In the genomic region with DNA sequence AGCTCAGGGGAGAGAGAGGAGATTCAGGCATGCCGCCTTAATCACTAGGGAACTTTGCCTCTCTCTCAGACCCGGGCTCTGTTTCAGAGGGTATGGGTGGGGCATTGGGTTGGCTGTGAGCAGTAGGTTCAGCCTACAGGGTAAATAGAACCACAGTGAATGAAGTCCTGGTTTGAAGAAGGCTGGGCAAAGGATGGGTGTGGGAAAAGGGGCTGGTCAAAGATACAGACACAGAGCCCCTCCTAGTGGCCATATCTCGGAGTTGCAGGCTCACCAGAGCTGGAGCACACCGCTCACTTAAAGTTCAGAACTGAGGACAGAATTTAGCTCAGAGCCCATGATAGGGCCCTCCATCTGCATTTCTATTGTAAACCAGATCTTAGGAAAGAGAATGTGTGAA, we compare ENCODE assay signal across 8 mouse cellular contexts. TPM values are rescaled to one million over a fixed set of nuclear protein-coding genes. Genes with fewer than 3 reads are reported as not detected.
A peak's percentile ranks its signal among the peaks of the same experiment; 100 is the strongest.
DNase-seq lines count a peak whose midpoint lies in the region; ATAC-seq lines count a peak whose summit lies in the region.

No protein-coding gene starts in this region.

- DNase-seq in midbrain, embryonic 10.5 days (ENCODE audit: low spot score): peak; percentile 73
- DNase-seq in cerebellum, adult 18-20 months: peak; percentile 85 to 86
- peak; percentile 73 to 82 for DNase-seq in layer of hippocampus, postnatal 14 days (ENCODE audit: low spot score in 2 of 2)
- peak; percentile 49 to 75 for DNase-seq in spleen, postnatal 10 days (ENCODE audit: low spot score in 2 of 2)

- H3K4me2 ChIP-seq in midbrain, embryonic 16.5 days (ENCODE audit: low read length): no peak overlapping the region
- no peak overlapping the region for H3K4me2 ChIP-seq in forebrain, embryonic 15.5 days (replicated peaks)
- H3K4me2 ChIP-seq in hindbrain, embryonic 12.5 days (replicated peaks): no peak overlapping the region

- peaks cover 12% of the 10 kb centered on the region for H3K27me3 ChIP-seq in midbrain, embryonic 10.5 days (ENCODE audit: low read depth, poor library complexity, severe bottlenecking)
- H3K27me3 ChIP-seq in midbrain, embryonic 16.5 days (ENCODE audit: control insufficient read depth, insufficient read depth, low read depth, low read length): no peaks in the 10 kb centered on the region
- no peaks in the 10 kb centered on the region for H3K27me3 ChIP-seq in forebrain, embryonic 15.5 days
- peaks cover 7% of the 10 kb centered on the region; the same call in 1 of the 2 replicates for H3K27me3 ChIP-seq in hindbrain, embryonic 12.5 days

- H3K9me3 ChIP-seq in midbrain, embryonic 10.5 days (replicated peaks): no peaks in the 10 kb centered on the region
- no peaks in the 10 kb centered on the region for H3K9me3 ChIP-seq in midbrain, embryonic 16.5 days (replicated peaks; ENCODE audit: control insufficient read depth, low read length, poor library complexity, severe bottlenecking)
- no peaks in the 10 kb centered on the region for H3K9me3 ChIP-seq in forebrain, embryonic 15.5 days
- no peaks in the 10 kb centered on the region for H3K9me3 ChIP-seq in hindbrain, embryonic 12.5 days (replicated peaks)

- 15% methylated on average over 4 of the region's 4 CpGs for WGBS in midbrain, embryonic 10.5 days
- WGBS in midbrain, embryonic 16.5 days: 23% methylated on average over 4 of the region's 4 CpGs
- WGBS in forebrain, embryonic 15.5 days: 13% methylated on average over 4 of the region's 4 CpGs
- WGBS in hindbrain, embryonic 12.5 days: 19% methylated on average over 4 of the region's 4 CpGs

- H3K4me3 ChIP-seq in midbrain, embryonic 10.5 days: no peak overlapping the region
- H3K4me3 ChIP-seq in midbrain, embryonic 16.5 days (ENCODE audit: low read depth, low read length): no peak overlapping the region
- no peak overlapping the region for H3K4me3 ChIP-seq in forebrain, embryonic 15.5 days
- no peak overlapping the region for H3K4me3 ChIP-seq in hindbrain, embryonic 12.5 days

- H3K27ac ChIP-seq in midbrain, embryonic 10.5 days (replicated peaks): no peak overlapping the region
- no peak overlapping the region for H3K27ac ChIP-seq in midbrain, embryonic 16.5 days (ENCODE audit: low read length)
- H3K27ac ChIP-seq in forebrain, embryonic 15.5 days (replicated peaks): no peak overlapping the region
- no peak overlapping the region for H3K27ac ChIP-seq in hindbrain, embryonic 12.5 days

- ATAC-seq in midbrain, embryonic 16.5 days: no peak
- peak; percentile 38; the same call in 1 of the 2 replicates for ATAC-seq in forebrain, embryonic 15.5 days (replicated peaks)
- peak; percentile 29; the same call in 1 of the 2 replicates for ATAC-seq in hindbrain, embryonic 12.5 days (ENCODE audit: low FRiP score)
- peak; percentile 84 for ATAC-seq in megakaryocyte, adult 5-6 weeks (ENCODE audit: poor library complexity, severe bottlenecking)

- H3K4me1 ChIP-seq in midbrain, embryonic 10.5 days: peaks cover 60% of the 10 kb centered on the region
- 0 out of 2 replicates have a peak, but pooled peaks cover 2% of the 10 kb centered on the region for H3K4me1 ChIP-seq in midbrain, embryonic 16.5 days (ENCODE audit: control insufficient read depth, insufficient read depth, low read length)
- peaks cover 9% of the 10 kb centered on the region for H3K4me1 ChIP-seq in forebrain, embryonic 15.5 days
- H3K4me1 ChIP-seq in hindbrain, embryonic 12.5 days: peaks cover 27% of the 10 kb centered on the region

- peaks cover 25% of the 10 kb centered on the region for H3K36me3 ChIP-seq in midbrain, embryonic 10.5 days
- H3K36me3 ChIP-seq in midbrain, embryonic 16.5 days (ENCODE audit: control insufficient read depth, insufficient read depth, low read length): 0 out of 2 replicates have a peak, but pooled peaks cover 3% of the 10 kb centered on the region
- peaks cover 6% of the 10 kb centered on the region; the same call in 1 of the 2 replicates for H3K36me3 ChIP-seq in forebrain, embryonic 15.5 days
- H3K36me3 ChIP-seq in hindbrain, embryonic 12.5 days: peaks cover 12% of the 10 kb centered on the region

- no peak overlapping the region for H3K9ac ChIP-seq in midbrain, embryonic 16.5 days (ENCODE audit: low read depth, low read length)
- no peak overlapping the region for H3K9ac ChIP-seq in forebrain, embryonic 15.5 days (replicated peaks)
- H3K9ac ChIP-seq in hindbrain, embryonic 12.5 days: no peak overlapping the region

RNA-seq across cellular contexts. Expression of a gene that starts 13.7 kb away (rescaled TPM):
- 0.19 and 0.34 TPM in 2 replicates for polyA plus RNA-seq in midbrain, embryonic 10.5 days (2016; fragmentation: Nextera tagmentation; extraction: Ambion mirVana)
- 2.9 and 3.9 TPM in 2 replicates for polyA plus RNA-seq in midbrain, embryonic 16.5 days (2015; fragmentation: Nextera tagmentation; extraction: Ambion mirVana)
- 1.7 and 2.2 TPM in 2 replicates for polyA plus RNA-seq in forebrain, embryonic 15.5 days (2015; fragmentation: Nextera tagmentation; extraction: Ambion mirVana)
- 0.72 and 0.81 TPM in 2 replicates for polyA plus RNA-seq in hindbrain, embryonic 12.5 days (2016; fragmentation: Nextera tagmentation; extraction: Ambion mirVana)
- total RNA-seq in layer of hippocampus, postnatal 14 days (2021): 1 to 10 TPM; 2.1 to 2.3 TPM
- not detected in 2 replicates for total RNA-seq in megakaryocyte, adult 5-6 weeks (2015)
- total RNA-seq in megakaryocyte, adult 5-6 weeks (2017): not detected in 2 replicates

RNA-seq across cellular contexts. Expression of a gene that starts 15.5 kb away (rescaled TPM):
- 8.3 and 15.3 TPM in 2 replicates for polyA plus RNA-seq in midbrain, embryonic 10.5 days (2016; fragmentation: Nextera tagmentation; extraction: Ambion mirVana)
- 95.9 and 101 TPM in 2 replicates for polyA plus RNA-seq in midbrain, embryonic 16.5 days (2015; fragmentation: Nextera tagmentation; extraction: Ambion mirVana)
- 65.0 and 67.6 TPM in 2 replicates for polyA plus RNA-seq in forebrain, embryonic 15.5 days (2015; fragmentation: Nextera tagmentation; extraction: Ambion mirVana)
- polyA plus RNA-seq in hindbrain, embryonic 12.5 days (2016; fragmentation: Nextera tagmentation; extraction: Ambion mirVana): 38.2 and 41.6 TPM in 2 replicates
- total RNA-seq in layer of hippocampus, postnatal 14 days (2021): 100 to 1,000 TPM; 113 to 117 TPM
- total RNA-seq in megakaryocyte, adult 5-6 weeks (2015): 36.9 and 40.7 TPM in 2 replicates
- 9.4 and 10.0 TPM in 2 replicates for total RNA-seq in megakaryocyte, adult 5-6 weeks (2017)

RNA-seq across cellular contexts. Expression of a gene that starts 17.6 kb away (rescaled TPM):
- polyA plus RNA-seq in midbrain, embryonic 10.5 days (2016; fragmentation: Nextera tagmentation; extraction: Ambion mirVana): 55.1 and 58.4 TPM in 2 replicates
- 15.5 and 17.2 TPM in 2 replicates for polyA plus RNA-seq in midbrain, embryonic 16.5 days (2015; fragmentation: Nextera tagmentation; extraction: Ambion mirVana)
- 25.7 and 27.7 TPM in 2 replicates for polyA plus RNA-seq in forebrain, embryonic 15.5 days (2015; fragmentation: Nextera tagmentation; extraction: Ambion mirVana)
- 71.0 and 72.1 TPM in 2 replicates for polyA plus RNA-seq in hindbrain, embryonic 12.5 days (2016; fragmentation: Nextera tagmentation; extraction: Ambion mirVana)
- total RNA-seq in layer of hippocampus, postnatal 14 days (2021): 10 to 100 TPM; 24.0 to 24.6 TPM
- total RNA-seq in megakaryocyte, adult 5-6 weeks (2015): 0.32 and 0.36 TPM in 2 replicates
- 0.37 and 0.51 TPM in 2 replicates for total RNA-seq in megakaryocyte, adult 5-6 weeks (2017)

RNA-seq across cellular contexts. Expression of a gene that starts 25.5 kb away (rescaled TPM):
- 71.6 and 72.9 TPM in 2 replicates for polyA plus RNA-seq in midbrain, embryonic 10.5 days (2016; fragmentation: Nextera tagmentation; extraction: Ambion mirVana)
- polyA plus RNA-seq in midbrain, embryonic 16.5 days (2015; fragmentation: Nextera tagmentation; extraction: Ambion mirVana): 88.6 and 92.9 TPM in 2 replicates
- 83.9 and 87.1 TPM in 2 replicates for polyA plus RNA-seq in forebrain, embryonic 15.5 days (2015; fragmentation: Nextera tagmentation; extraction: Ambion mirVana)
- polyA plus RNA-seq in hindbrain, embryonic 12.5 days (2016; fragmentation: Nextera tagmentation; extraction: Ambion mirVana): 79.4 and 81.6 TPM in 2 replicates
- total RNA-seq in layer of hippocampus, postnatal 14 days (2021): 10 to 100 TPM; 46.2 to 47.5 TPM
- 35.9 and 47.9 TPM in 2 replicates for total RNA-seq in megakaryocyte, adult 5-6 weeks (2015)
- total RNA-seq in megakaryocyte, adult 5-6 weeks (2017): 25.3 and 29.3 TPM in 2 replicates

RNA-seq across cellular contexts. Expression of a gene that starts 26.3 kb away (rescaled TPM):
- 31.4 and 33.6 TPM in 2 replicates for polyA plus RNA-seq in midbrain, embryonic 10.5 days (2016; fragmentation: Nextera tagmentation; extraction: Ambion mirVana)
- polyA plus RNA-seq in midbrain, embryonic 16.5 days (2015; fragmentation: Nextera tagmentation; extraction: Ambion mirVana): 13.6 and 16.0 TPM in 2 replicates
- polyA plus RNA-seq in forebrain, embryonic 15.5 days (2015; fragmentation: Nextera tagmentation; extraction: Ambion mirVana): 24.0 and 24.4 TPM in 2 replicates
- polyA plus RNA-seq in hindbrain, embryonic 12.5 days (2016; fragmentation: Nextera tagmentation; extraction: Ambion mirVana): 19.7 and 21.7 TPM in 2 replicates
- total RNA-seq in layer of hippocampus, postnatal 14 days (2021): 10 to 100 TPM; 14.7 to 15.2 TPM
- 6.2 and 6.3 TPM in 2 replicates for total RNA-seq in megakaryocyte, adult 5-6 weeks (2015)
- total RNA-seq in megakaryocyte, adult 5-6 weeks (2017): 6.5 and 6.8 TPM in 2 replicates
